Mouse (Mus musculus) embryo, embryonic 11.5 days (tissue): ENCODE measurements at regions not wholly inside any gene's neighbourhood (a gene's known extent, or its start where the extent isn't known, plus 50 kb on each side); places are given as distances from the start of the nearest gene placed in this dataset.
"Not testable (repeated sequence)": the region's sequence is repeated elsewhere in the genome, so short reads cannot be mapped to it uniquely, and the experiment has no call there.

ENCODE experiments used
- DNase-seq: peaks from one replicate; pipeline ENCODE4 v3.0.0-alpha.2; 2012; ENCODE audit warnings: low read depth, low spot score

- DNase-seq, result no peak
Observed at GRCm38 (mm10) chr15:15082577-15083128, 1645.9 kb upstream of the Cdh9 start.

GRCm38 (mm10) chr15:15088696-15089095, 1639.9 kb upstream of the Cdh9 start:
- not testable (repeated sequence) for DNase-seq

DNA sequence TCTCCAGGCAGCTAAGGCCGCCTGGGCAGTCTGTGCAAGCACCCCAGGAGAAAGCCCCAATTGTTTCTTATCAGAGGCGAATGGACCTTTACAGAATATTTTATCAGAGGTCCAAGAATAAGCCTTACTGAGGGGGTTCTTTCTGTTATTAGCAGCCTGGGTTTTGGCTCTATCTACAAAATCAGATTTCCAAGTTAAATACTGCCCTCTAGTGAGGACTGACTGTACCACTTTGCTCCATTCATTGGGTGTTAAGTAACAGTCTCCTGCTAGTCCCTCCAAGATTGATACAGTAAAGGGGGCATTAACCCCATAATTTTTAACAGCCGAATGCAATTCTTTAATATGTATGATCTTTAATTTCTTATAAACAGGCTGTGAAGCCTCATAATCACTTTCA, 1638.8 kb upstream of the Cdh9 start:
- not testable (repeated sequence) for DNase-seq

DNA sequence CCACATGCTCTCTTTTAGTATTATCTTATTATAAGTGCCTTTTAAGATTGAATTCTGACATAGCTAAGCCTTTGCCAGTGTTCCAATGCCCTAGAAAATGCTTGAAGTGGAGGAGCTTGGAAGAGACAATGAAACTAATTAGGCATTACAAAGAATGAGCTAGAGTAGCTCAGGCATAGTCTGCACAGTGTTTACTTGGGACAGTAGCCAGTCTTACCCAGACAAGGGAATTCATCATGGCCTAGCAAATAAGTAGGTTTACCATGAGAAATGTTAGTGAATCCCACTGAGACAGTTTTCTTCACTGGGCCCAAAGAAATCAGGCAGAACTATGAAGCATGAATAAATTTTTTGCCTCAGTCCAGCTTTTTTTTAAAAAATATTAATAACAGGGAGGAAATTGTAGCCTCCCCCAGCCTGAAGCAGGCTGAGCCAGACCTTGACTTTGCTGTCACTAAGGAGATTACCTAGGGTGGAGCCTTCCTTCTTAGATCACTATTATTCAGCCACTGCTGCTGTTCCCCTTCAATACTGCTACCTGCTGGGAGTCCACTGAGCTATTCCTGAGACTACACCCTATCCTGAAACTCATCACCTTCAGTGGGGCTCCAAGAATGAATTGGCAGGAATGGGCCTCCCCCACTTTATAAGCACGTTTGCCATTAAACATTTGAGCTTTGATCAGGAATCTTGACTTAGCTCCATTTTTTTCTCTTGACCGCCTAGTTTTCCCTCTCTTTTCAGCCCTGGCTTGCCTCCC, 1636.8 kb upstream of the Cdh9 start:
- no peak for DNase-seq

GRCm38 (mm10) chr15:15097391-15097790, 1631.2 kb upstream of the Cdh9 start:
- DNase-seq, result no peak

GRCm38 (mm10) chr15:15102185-15102584, 1626.4 kb upstream of the Cdh9 start:
- no peak for DNase-seq

- DNase-seq, result no peak
Observed at GRCm38 (mm10) chr15:15120109-15120508, 1608.4 kb upstream of the Cdh9 start.

- DNase-seq, result no peak
Observed at GRCm38 (mm10) chr15:15148791-15149190, 1579.8 kb upstream of the Cdh9 start.

DNA sequence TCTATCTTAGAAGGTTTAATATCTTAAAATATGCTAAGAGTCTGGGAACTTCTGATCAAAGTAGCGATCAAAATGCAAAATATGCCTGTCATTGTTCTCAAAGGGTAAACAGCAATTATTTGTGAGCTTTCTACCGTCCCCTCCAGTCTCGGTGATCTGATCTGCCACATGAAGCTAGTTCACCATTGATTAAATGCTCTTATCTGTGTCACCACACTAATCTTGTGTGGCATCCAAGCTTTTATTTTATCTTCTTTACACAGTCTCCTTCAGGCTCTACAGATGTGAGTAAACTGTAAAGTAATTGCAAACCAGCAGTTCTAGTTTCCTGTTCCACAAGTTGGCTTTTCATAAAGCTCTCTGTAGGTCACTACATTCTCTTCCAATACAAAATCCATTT, 1573.1 kb upstream of the Cdh9 start:
- DNase-seq, result no peak

GRCm38 (mm10) chr15:15170387-15170786, 1558.2 kb upstream of the Cdh9 start:
- DNase-seq, result no peak

DNA sequence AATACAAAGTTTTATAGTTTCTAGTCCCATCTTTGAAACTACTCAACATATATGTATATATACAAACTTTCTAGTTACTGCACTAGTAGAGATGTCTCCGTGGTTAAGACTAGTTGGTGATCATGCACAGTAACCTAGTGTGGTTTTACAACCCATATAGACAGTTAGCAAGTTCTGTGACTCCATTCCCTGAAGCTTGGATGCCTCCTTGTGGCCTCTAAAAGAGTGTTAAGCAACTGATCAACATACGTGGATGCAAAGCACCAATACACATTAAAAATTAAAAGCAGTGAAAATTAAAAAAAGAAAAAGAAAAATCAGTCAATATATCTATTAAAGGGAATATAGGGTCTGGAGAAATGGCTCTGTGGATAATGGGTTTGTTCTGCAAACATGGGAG, 1508.3 kb upstream of the Cdh9 start:
- no peak for DNase-seq

DNA sequence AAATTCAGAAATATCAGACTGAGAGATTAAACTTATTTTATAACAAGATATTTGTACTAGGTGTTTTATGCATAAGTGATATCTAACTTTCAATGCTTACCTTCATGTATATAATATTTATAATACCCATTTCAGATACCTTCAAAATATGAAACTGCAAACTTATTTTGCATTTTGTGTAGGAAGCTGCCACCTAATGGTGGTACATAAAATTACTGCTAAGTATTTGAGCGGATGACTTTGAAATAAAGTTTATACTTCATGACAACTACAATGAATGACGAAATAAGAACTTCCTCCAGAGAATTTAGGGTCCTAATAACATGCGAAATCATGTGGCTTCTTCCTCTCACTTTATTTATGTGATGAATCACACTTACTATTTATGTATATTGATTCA, 1498.6 kb upstream of the Cdh9 start:
- DNase-seq, result no peak

DNA sequence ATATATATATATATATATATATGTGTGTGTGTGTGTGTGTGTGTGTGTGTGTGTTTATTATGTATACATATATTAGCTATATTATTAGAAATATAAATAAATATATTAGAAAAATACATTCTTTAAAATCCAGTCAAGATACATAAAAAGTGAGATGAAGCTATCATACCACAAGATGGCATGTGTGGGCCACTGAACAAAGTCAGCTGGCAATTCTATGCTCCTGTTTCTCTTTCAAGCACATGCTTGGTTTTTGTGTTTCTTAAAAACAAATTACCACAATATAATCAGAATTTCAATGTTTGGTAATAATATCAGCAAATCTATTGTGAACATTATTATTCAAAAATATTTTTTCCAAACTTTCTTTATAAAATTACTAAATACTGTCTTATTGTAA, 1490.2 kb upstream of the Cdh9 start:
- DNase-seq, result peak; percentile 9
